Mouse (Mus musculus): Measurements from ENCODE around the gene Rab14.
A peak's percentile ranks its signal among the peaks of the same experiment; 100 is the strongest.

Rab14 gene

GRCm38 (mm10) chr2:35156985-35157384 is 43.9 kb downstream of the Rab14 start:
- no peak for DNase-seq (ENCODE audit: low read depth, low spot score)

GRCm38 (mm10) chr2:35153844-35154554 is 46.9 kb downstream of the Rab14 start:
- no peak for DNase-seq (ENCODE audit: low read depth, low spot score)

- DNase-seq (ENCODE audit: low read depth, low spot score) = no peak
These were observed 47.7 kb downstream of the Rab14 start for GRCm38 (mm10) chr2:35153179-35153578.

- DNase-seq (ENCODE audit: low read depth, low spot score) = no peak
These were observed 49.5 kb downstream of the Rab14 start for GRCm38 (mm10) chr2:35151303-35151882.

GRCm38 (mm10) chr2:35148806-35149205 is 52.1 kb downstream of the Rab14 start:
- DNase-seq (ENCODE audit: low read depth, low spot score) = no peak

GRCm38 (mm10) chr2:35141673-35142072 is 59.2 kb downstream of the Rab14 start:
- no peak for DNase-seq (ENCODE audit: low read depth, low spot score)

GRCm38 (mm10) chr2:35138576-35138975 is 62.3 kb downstream of the Rab14 start:
- DNase-seq (ENCODE audit: low read depth, low spot score) = no peak

GRCm38 (mm10) chr2:35133891-35134290 is 67.0 kb downstream of the Rab14 start:
- DNase-seq (ENCODE audit: low read depth, low spot score) = no peak

- peak; percentile 20 for DNase-seq (ENCODE audit: low read depth, low spot score)
These were observed 68.3 kb downstream of the Rab14 start for GRCm38 (mm10) chr2:35132662-35133055.

GRCm38 (mm10) chr2:35131991-35132661 is 68.8 kb downstream of the Rab14 start:
- DNase-seq (ENCODE audit: low read depth, low spot score) = peak; percentile 100

- DNase-seq (ENCODE audit: low read depth, low spot score) = peak; percentile 11
These were observed 69.4 kb downstream of the Rab14 start for GRCm38 (mm10) chr2:35131491-35131890.
